Mouse (Mus musculus): ENCODE results near the gene Rhcg.

Rhcg gene

GRCm38 (mm10) chr7:79545066-79545400, 72.4 kb downstream of the Rhcg start:
- no peak for TF ChIP-seq GATA4 (IDR thresholded peaks at IDR 0.05; ENCODE audit: insufficient replicate concordance, low read length)

- TF ChIP-seq GATA4 (IDR thresholded peaks at IDR 0.05; ENCODE audit: insufficient replicate concordance, low read length): no peak
Observed at GRCm38 (mm10) chr7:79544281-79545065, 73.0 kb downstream of the Rhcg start.
